In the genomic region with DNA sequence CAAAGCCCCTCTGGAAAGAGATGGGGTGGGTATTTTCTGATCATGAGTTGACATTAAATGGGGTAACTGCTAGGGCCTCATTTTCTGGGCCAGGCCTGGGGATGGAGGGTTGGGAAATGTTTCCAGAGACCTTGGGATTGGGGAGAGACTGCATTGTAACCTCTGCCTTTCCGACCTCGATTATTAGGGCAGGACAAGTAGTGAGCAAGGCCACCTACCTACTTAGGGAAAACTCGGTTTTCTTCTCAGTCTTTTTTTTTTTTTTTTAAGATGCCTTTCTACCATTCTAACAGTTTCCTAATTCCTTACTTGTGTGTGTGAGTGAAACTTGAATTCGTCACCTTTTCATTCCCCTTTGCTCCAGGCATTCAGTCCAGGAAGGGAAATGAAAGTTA, we compare ENCODE assay signal across 1 mouse cellular context.
TF ChIP-seq lines count a peak whose summit lies in the region.

No protein-coding gene starts in this region.

TF ChIP-seq in CH12.LX, 34 proteins besides CTCF, POLR2A, EP300 and RAD21 (continued from another document):
- TF ChIP-seq KAT2A (IDR thresholded peaks at IDR 0.05; ENCODE audit: insufficient replicate concordance, low read length) (0 out of 2 replicates have a peak, but pooled peaks have one; percentile 34), MAFK (IDR thresholded peaks at IDR 0.05; ENCODE audit: insufficient replicate concordance, low read length) (no peak), ZNF384 (IDR thresholded peaks at IDR 0.05; ENCODE audit: low read depth, low read length) (peak; percentile 47), TCF12 (IDR thresholded peaks at IDR 0.05; ENCODE audit: low read depth, low read length) (peak; percentile 41; the same call in 1 of the 2 replicates), ZKSCAN1 (IDR thresholded peaks at IDR 0.05; ENCODE audit: borderline replicate concordance, low read depth, low read length) (no peak), USF2 (conservative IDR thresholded peaks at IDR 0.05; ENCODE audit: low read depth, low read length) (no peak), ELF1 (IDR thresholded peaks at IDR 0.05; ENCODE audit: low read depth, low read length) (no peak)
